Mouse (Mus musculus): ENCODE measurements around the gene Ackr2. TPM values are rescaled to one million over a fixed set of nuclear protein-coding genes. Genes with fewer than 3 reads are reported as not detected.

Gene Ackr2
- polyA plus RNA-seq, 1 experiment from 2014 or later: 0.79 TPM

GRCm38 (mm10) chr9:121904946-121905345 is 6.8 kb downstream of the Ackr2 start:
- no peak for TF ChIP-seq CTCF (IDR thresholded peaks at IDR 0.05; ENCODE audit: low read depth)
- Histone ChIP-seq H3K27me3 (ENCODE audit: insufficient read depth, low read length) (no peaks in the 10 kb centered on the region), H3K9me3 (replicated peaks; ENCODE audit: low read length) (no peaks in the 10 kb centered on the region), H3K4me1 (replicated peaks; ENCODE audit: insufficient read depth, low read length) (no peaks in the 10 kb centered on the region), H3K4me3 (replicated peaks; ENCODE audit: low read depth, low read length) (no peak overlapping the region), H3K27ac (no peak overlapping the region), H3K4me2 (ENCODE audit: low read length) (no peak overlapping the region), H3K36me3 (ENCODE audit: insufficient read depth, low read length) (no peaks in the 10 kb centered on the region), H3K9ac (ENCODE audit: low read depth, low read length) (no peak overlapping the region)
- DNase-seq (ENCODE audit: low spot score) (no peak), ATAC-seq (replicated peaks; ENCODE audit: low FRiP score, low read depth) (no peak)
- 86% methylated on average over 7 of the region's 7 CpGs for WGBS

- H3K4me3 ChIP-seq (replicated peaks; ENCODE audit: low read depth, low read length): no peak overlapping the region
- no peak for ATAC-seq (replicated peaks; ENCODE audit: low FRiP score, low read depth)
- no peaks in the 10 kb centered on the region for H3K27me3 ChIP-seq (ENCODE audit: insufficient read depth, low read length)
- H3K4me2 ChIP-seq (ENCODE audit: low read length): no peak overlapping the region
- H3K27ac ChIP-seq: no peak overlapping the region
- H3K4me1 ChIP-seq (replicated peaks; ENCODE audit: insufficient read depth, low read length): no peaks in the 10 kb centered on the region
- DNase-seq (ENCODE audit: low spot score): no peak
- 82% methylated on average over 4 of the region's 4 CpGs for WGBS
- no peak for TF ChIP-seq CTCF (IDR thresholded peaks at IDR 0.05; ENCODE audit: low read depth)
- no peak overlapping the region for H3K9ac ChIP-seq (ENCODE audit: low read depth, low read length)
- H3K9me3 ChIP-seq (replicated peaks; ENCODE audit: low read length): no peaks in the 10 kb centered on the region
- no peaks in the 10 kb centered on the region for H3K36me3 ChIP-seq (ENCODE audit: insufficient read depth, low read length)
Observed at GRCm38 (mm10) chr9:121905556-121906185, 7.5 kb downstream of the Ackr2 start.

- no peak for TF ChIP-seq CTCF (IDR thresholded peaks at IDR 0.05; ENCODE audit: low read depth)
- no peaks in the 10 kb centered on the region for H3K4me1 ChIP-seq (replicated peaks; ENCODE audit: insufficient read depth, low read length)
- ATAC-seq (replicated peaks; ENCODE audit: low FRiP score, low read depth): no peak
- DNase-seq (ENCODE audit: low spot score): no peak
- no peak overlapping the region for H3K9ac ChIP-seq (ENCODE audit: low read depth, low read length)
- 83% methylated on average over 5 of the region's 5 CpGs for WGBS
- no peaks in the 10 kb centered on the region for H3K9me3 ChIP-seq (replicated peaks; ENCODE audit: low read length)
- H3K4me2 ChIP-seq (ENCODE audit: low read length): no peak overlapping the region
- no peaks in the 10 kb centered on the region for H3K36me3 ChIP-seq (ENCODE audit: insufficient read depth, low read length)
- no peak overlapping the region for H3K4me3 ChIP-seq (replicated peaks; ENCODE audit: low read depth, low read length)
- H3K27me3 ChIP-seq (ENCODE audit: insufficient read depth, low read length): no peaks in the 10 kb centered on the region
- no peak overlapping the region for H3K27ac ChIP-seq
Observed at GRCm38 (mm10) chr9:121906456-121906855, 8.3 kb downstream of the Ackr2 start.

GRCm38 (mm10) chr9:121907356-121908070 is 9.4 kb downstream of the Ackr2 start:
- Histone ChIP-seq H3K36me3 (ENCODE audit: insufficient read depth, low read length) (no peaks in the 10 kb centered on the region), H3K4me3 (replicated peaks; ENCODE audit: low read depth, low read length) (no peak overlapping the region), H3K4me2 (ENCODE audit: low read length) (no peak overlapping the region), H3K9ac (ENCODE audit: low read depth, low read length) (no peak overlapping the region), H3K4me1 (replicated peaks; ENCODE audit: insufficient read depth, low read length) (no peaks in the 10 kb centered on the region), H3K27ac (no peak overlapping the region), H3K9me3 (replicated peaks; ENCODE audit: low read length) (no peaks in the 10 kb centered on the region), H3K27me3 (ENCODE audit: insufficient read depth, low read length) (no peaks in the 10 kb centered on the region)
- no peak for TF ChIP-seq CTCF (IDR thresholded peaks at IDR 0.05; ENCODE audit: low read depth)
- ATAC-seq (replicated peaks; ENCODE audit: low FRiP score, low read depth) (no peak), DNase-seq (ENCODE audit: low spot score) (no peak)
- 66% methylated on average over 10 of the region's 10 CpGs for WGBS

GRCm38 (mm10) chr9:121908321-121908720 is 10.2 kb downstream of the Ackr2 start:
- 91% methylated on average over 17 of the region's 17 CpGs for WGBS

GRCm38 (mm10) chr9:121909635-121910034 is 11.5 kb downstream of the Ackr2 start:
- Histone ChIP-seq H3K9me3 (replicated peaks; ENCODE audit: low read length) (no peaks in the 10 kb centered on the region), H3K27me3 (ENCODE audit: insufficient read depth, low read length) (no peaks in the 10 kb centered on the region), H3K4me2 (ENCODE audit: low read length) (no peak overlapping the region), H3K4me3 (replicated peaks; ENCODE audit: low read depth, low read length) (no peak overlapping the region), H3K4me1 (replicated peaks; ENCODE audit: insufficient read depth, low read length) (no peaks in the 10 kb centered on the region), H3K9ac (ENCODE audit: low read depth, low read length) (no peak overlapping the region), H3K36me3 (ENCODE audit: insufficient read depth, low read length) (no peaks in the 10 kb centered on the region), H3K27ac (no peak overlapping the region)
- no peak for TF ChIP-seq CTCF (IDR thresholded peaks at IDR 0.05; ENCODE audit: low read depth)
- no peak for DNase-seq (ENCODE audit: low spot score)
- 62% methylated on average over 5 of the region's 6 CpGs for WGBS
- ATAC-seq (replicated peaks; ENCODE audit: low FRiP score, low read depth): no peak

More at GRCm38 (mm10) chr9:121908321-121908720, 10.2 kb downstream of the Ackr2 start:
- TF ChIP-seq CTCF (IDR thresholded peaks at IDR 0.05; ENCODE audit: low read depth): no peak
- ATAC-seq (replicated peaks; ENCODE audit: low FRiP score, low read depth): no peak
- no peak overlapping the region for H3K4me2 ChIP-seq (ENCODE audit: low read length)
- no peak overlapping the region for H3K4me3 ChIP-seq (replicated peaks; ENCODE audit: low read depth, low read length)
- H3K27me3 ChIP-seq (ENCODE audit: insufficient read depth, low read length): no peaks in the 10 kb centered on the region
- H3K9me3 ChIP-seq (replicated peaks; ENCODE audit: low read length): no peaks in the 10 kb centered on the region
- H3K36me3 ChIP-seq (ENCODE audit: insufficient read depth, low read length): no peaks in the 10 kb centered on the region
- no peak for DNase-seq (ENCODE audit: low spot score)
- H3K4me1 ChIP-seq (replicated peaks; ENCODE audit: insufficient read depth, low read length): no peaks in the 10 kb centered on the region
- no peak overlapping the region for H3K9ac ChIP-seq (ENCODE audit: low read depth, low read length)
- H3K27ac ChIP-seq: no peak overlapping the region

All from kidney, postnatal 0 days (tissue).